Mouse (Mus musculus) hindbrain, embryonic 14.5 days (tissue): Measurements from ENCODE around the gene Rps6ka5. TPM values are rescaled to one million over a fixed set of nuclear protein-coding genes. Genes with fewer than 3 reads are reported as not detected.

Experiments
- ATAC-seq: fragments of 200-750 bp; cut with Nextera tagmentation; 2 replicates; pipeline ENCODE4 v1.8.0; 2017; ENCODE audit warnings: moderate number of reproducible peaks, mild to moderate bottlenecking, moderate TSS enrichment, moderate library complexity; ENCODE audit not compliant: low FRiP score
- DNase-seq: peaks from one replicate; pipeline ENCODE4 v3.0.0-alpha.2; 2015; ENCODE audit warnings: low spot score
- H3K27ac ChIP-seq: fragments of 300-500 bp; sonication (generic); 2 replicates; pipeline ENCODE4 v1.5.1; 2014; ENCODE audit warnings: mild to moderate bottlenecking, moderate library complexity
- H3K27me3 ChIP-seq: fragments of 300-500 bp; sonication (generic); 2 replicates; pipeline ENCODE4 v1.6.1; 2014; ENCODE audit warnings: mild to moderate bottlenecking, low read length, mixed read lengths; ENCODE audit not compliant: control insufficient read depth, insufficient read depth
- H3K36me3 ChIP-seq: fragments of 300-500 bp; sonication (generic); replicated peaks from 2 replicates; pipeline ENCODE4 v1.6.1; 2014; ENCODE audit not compliant: control insufficient read depth, insufficient read depth
- H3K4me1 ChIP-seq: fragments of 300-500 bp; sonication (generic); replicated peaks from 2 replicates; pipeline ENCODE4 v1.6.1; 2014; ENCODE audit warnings: antibody characterized with exemption, low read length, mixed read lengths; ENCODE audit not compliant: control insufficient read depth, insufficient read depth
- H3K4me2 ChIP-seq: fragments of 300-500 bp; sonication (generic); replicated peaks from 2 replicates; pipeline ENCODE4 v1.6.1; 2014; ENCODE audit warnings: mild to moderate bottlenecking, moderate library complexity
- H3K4me3 ChIP-seq: fragments of 300-500 bp; sonication (generic); replicated peaks from 2 replicates; pipeline ENCODE4 v1.5.1; 2014; ENCODE audit warnings: mild to moderate bottlenecking, low read length
- H3K9ac ChIP-seq: fragments of 300-500 bp; sonication (generic); 2 replicates; pipeline ENCODE4 v1.6.1; 2014
- H3K9me3 ChIP-seq: fragments of 300-500 bp; sonication (generic); 2 replicates; pipeline ENCODE4 v1.6.1; 2016; ENCODE audit warnings: low read length; ENCODE audit not compliant: control insufficient read depth
- WGBS: fragments of 180-500 bp; shearing (Covaris S2); extraction: QIAGEN DNeasy Blood & Tissue Kit; methylation state at CpG from one replicate; pipeline ENCODE4 v1.1.7; 2014; 5-methylcytosine and 5-hydroxymethylcytosine counted together
- polyA plus RNA-seq: library from polyadenylated mRNA; unstranded; fragments of >200 nt; fragmentation: Nextera tagmentation; extraction: Ambion mirVana; gene quantifications from 2 replicates; pipeline ENCODE4 v1.2.1, GENCODE M21; 2014

Gene Rps6ka5
- polyA plus RNA-seq, 1 experiment from 2014 or later = 6.3 TPM

GRCm38 (mm10) chr12:100525939-100526338 lies 200.8 kb downstream of the Rps6ka5 start:
- no peak overlapping the region for H3K4me3 ChIP-seq
- no peak overlapping the region for H3K4me2 ChIP-seq
- no peaks in the 10 kb centered on the region for H3K27me3 ChIP-seq
- 85% methylated on average over 1 of the region's 1 CpGs for WGBS
- H3K27ac ChIP-seq = no peak overlapping the region
- no peaks in the 10 kb centered on the region for H3K36me3 ChIP-seq
- H3K4me1 ChIP-seq = peaks cover 10% of the 10 kb centered on the region
- no peaks in the 10 kb centered on the region for H3K9me3 ChIP-seq
- ATAC-seq (no peak), DNase-seq (no peak)
- H3K9ac ChIP-seq = no peak overlapping the region

- Histone ChIP-seq H3K4me1 (peaks cover 13% of the 10 kb centered on the region), H3K4me2 (peak within 1 kb of the TSS; percentile 70), H3K27ac (peak within 1 kb of the TSS; percentile 86), H3K36me3 (no peaks in the 10 kb centered on the region), H3K4me3 (peak within 1 kb of the TSS; percentile 91), H3K27me3 (no peaks in the 10 kb centered on the region), H3K9me3 (no peaks in the 10 kb centered on the region), H3K9ac (peak within 1 kb of the TSS; percentile 99)
- WGBS = 3% methylated on average over 32 of the region's 42 CpGs
- ATAC-seq = peak; percentile 78
- DNase-seq = peak; percentile 45
Observed at GRCm38 (mm10) chr12:100520794-100521186, 206.0 kb downstream of the Rps6ka5 start, which contains the start of gene Ttc7b. Ttc7b (minus strand) TSS chr12:100520826.

GRCm38 (mm10) chr12:100520077-100520793 lies 206.5 kb downstream of the Rps6ka5 start:
- Histone ChIP-seq H3K9me3 (no peaks in the 10 kb centered on the region), H3K4me1 (peaks cover 13% of the 10 kb centered on the region), H3K9ac (peak overlapping the region; percentile 99), H3K4me3 (peak overlapping the region; percentile 91), H3K27ac (peak overlapping the region; percentile 86), H3K36me3 (no peaks in the 10 kb centered on the region), H3K27me3 (no peaks in the 10 kb centered on the region), H3K4me2 (peak overlapping the region; percentile 70)
- under 1% methylated on average over 71 of the region's 76 CpGs for WGBS
- DNase-seq (peak; percentile 50), ATAC-seq (peak; percentile 75)

- DNase-seq (peak; percentile 30), ATAC-seq (peak; percentile 25; the same call in 1 of the 2 replicates)
- no peaks in the 10 kb centered on the region for H3K27me3 ChIP-seq
- H3K27ac ChIP-seq = peak overlapping the region; percentile 86; the same call in 1 of the 2 replicates
- peak overlapping the region; percentile 99 for H3K9ac ChIP-seq
- H3K4me3 ChIP-seq = peak overlapping the region; percentile 91
- H3K9me3 ChIP-seq = no peaks in the 10 kb centered on the region
- H3K36me3 ChIP-seq = no peaks in the 10 kb centered on the region
- peak overlapping the region; percentile 70 for H3K4me2 ChIP-seq
- peaks cover 13% of the 10 kb centered on the region for H3K4me1 ChIP-seq
- 42% methylated on average over 7 of the region's 7 CpGs for WGBS
Observed at GRCm38 (mm10) chr12:100519684-100520076, 207.1 kb downstream of the Rps6ka5 start.

DNA sequence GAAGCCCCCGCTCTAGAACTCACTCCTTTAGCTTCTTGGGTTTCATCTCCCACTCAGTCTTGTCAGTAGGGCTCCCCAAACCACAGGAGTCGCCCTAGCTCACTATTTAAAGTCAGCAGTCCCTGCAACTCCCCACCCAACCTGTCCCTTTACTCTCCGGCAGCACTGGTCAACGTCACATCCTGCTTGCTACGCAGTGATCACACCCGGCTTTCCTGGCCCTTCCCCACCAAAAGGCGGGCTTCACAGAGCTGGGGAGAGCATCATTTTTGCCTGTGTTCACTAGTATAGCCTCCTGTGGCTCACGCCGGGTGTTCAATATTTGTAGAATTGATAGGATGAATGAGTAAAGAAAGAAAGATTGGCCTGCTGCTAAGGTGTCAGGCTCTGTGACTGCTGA lies 209.4 kb downstream of the Rps6ka5 start:
- Histone ChIP-seq H3K27ac (no peak overlapping the region), H3K27me3 (no peaks in the 10 kb centered on the region), H3K9ac (no peak overlapping the region), H3K36me3 (no peaks in the 10 kb centered on the region), H3K4me3 (no peak overlapping the region), H3K9me3 (no peaks in the 10 kb centered on the region), H3K4me1 (peaks cover 13% of the 10 kb centered on the region), H3K4me2 (no peak overlapping the region)
- DNase-seq (no peak), ATAC-seq (no peak)
- 92% methylated on average over 9 of the region's 9 CpGs for WGBS

DNA sequence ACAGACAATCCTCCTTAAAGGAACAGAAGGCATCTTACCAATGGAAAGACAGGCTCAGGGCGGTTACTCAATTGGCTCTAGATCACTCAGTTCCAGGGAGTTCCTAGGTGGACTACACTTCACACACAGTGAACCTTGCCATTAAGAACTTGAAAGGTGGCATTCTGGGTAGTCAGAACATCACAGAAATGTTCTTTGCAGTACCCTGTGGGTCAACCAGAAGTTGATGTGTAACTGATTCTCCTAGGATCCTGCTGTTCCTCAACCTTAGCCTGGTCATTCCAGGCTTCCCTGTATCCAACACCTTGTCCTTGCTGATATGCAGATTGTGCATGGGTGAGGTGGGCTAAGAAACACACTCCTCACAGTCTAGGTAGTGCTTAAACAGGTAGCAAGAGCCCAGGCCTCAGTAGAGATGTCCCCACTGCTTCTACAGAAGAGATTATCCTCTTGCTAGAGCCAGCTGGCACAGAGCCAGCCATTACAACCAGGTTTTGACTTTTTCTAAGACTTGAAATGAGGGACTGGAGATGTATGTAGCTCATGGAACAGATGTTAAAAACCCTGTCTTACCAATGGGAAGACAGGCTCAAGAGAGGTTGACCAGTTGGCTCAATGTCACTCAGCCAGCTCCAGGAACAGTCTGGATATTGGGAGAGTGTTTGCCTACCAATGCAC lies 210.5 kb downstream of the Rps6ka5 start:
- Histone ChIP-seq H3K27me3 (no peaks in the 10 kb centered on the region), H3K27ac (no peak overlapping the region), H3K4me3 (no peak overlapping the region), H3K4me2 (no peak overlapping the region), H3K9ac (no peak overlapping the region), H3K4me1 (peaks cover 13% of the 10 kb centered on the region), H3K36me3 (no peaks in the 10 kb centered on the region), H3K9me3 (no peaks in the 10 kb centered on the region)
- WGBS = 97% methylated on average over 1 of the region's 1 CpGs
- no peak for DNase-seq
- no peak for ATAC-seq

DNA sequence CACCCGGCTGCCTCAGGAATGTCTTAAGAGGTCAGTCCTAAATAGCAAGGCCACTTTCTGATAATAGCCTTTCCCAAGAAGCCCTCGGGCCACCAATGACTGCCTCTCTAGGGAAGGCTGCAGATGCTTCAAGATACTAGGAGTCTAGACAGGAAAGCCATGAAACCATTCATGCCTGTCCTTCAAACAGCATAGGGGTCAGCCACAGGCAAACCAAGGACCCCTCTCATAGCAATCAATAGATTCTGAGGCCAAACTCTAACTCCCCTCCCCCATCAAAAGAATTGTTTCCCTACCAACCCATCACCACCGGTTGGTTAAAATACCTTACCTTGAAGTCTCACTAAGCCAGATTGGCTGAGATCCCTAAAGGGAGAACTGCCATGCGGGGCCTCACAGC lies 211.3 kb downstream of the Rps6ka5 start:
- H3K36me3 ChIP-seq = no peaks in the 10 kb centered on the region
- no peak overlapping the region for H3K4me3 ChIP-seq
- 89% methylated on average over 4 of the region's 4 CpGs for WGBS
- H3K9ac ChIP-seq = no peak overlapping the region
- H3K27ac ChIP-seq = no peak overlapping the region
- DNase-seq (no peak), ATAC-seq (no peak)
- peaks cover 13% of the 10 kb centered on the region for H3K4me1 ChIP-seq
- H3K4me2 ChIP-seq = no peak overlapping the region
- H3K27me3 ChIP-seq = no peaks in the 10 kb centered on the region
- H3K9me3 ChIP-seq = no peaks in the 10 kb centered on the region

DNA sequence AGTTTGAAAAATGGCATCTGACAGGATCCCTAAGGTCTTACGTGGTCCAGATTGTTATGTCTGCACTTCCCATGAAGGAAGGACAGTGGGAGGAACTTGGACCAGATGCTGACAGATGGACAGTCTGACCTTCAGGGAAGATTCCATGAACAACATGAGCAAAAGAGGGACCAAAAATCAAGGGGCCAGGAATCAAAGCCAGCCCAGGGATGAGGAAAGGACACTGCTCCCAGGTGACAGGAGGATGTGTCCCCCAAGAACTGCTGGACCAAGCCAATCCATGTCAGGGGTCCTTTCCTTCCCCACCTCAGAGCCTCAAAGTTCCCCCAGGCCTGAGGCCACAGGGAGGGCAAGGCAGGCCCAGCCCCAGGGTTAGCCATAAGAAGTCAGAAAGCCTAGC lies 212.2 kb downstream of the Rps6ka5 start:
- Histone ChIP-seq H3K9me3 (no peaks in the 10 kb centered on the region), H3K4me1 (peaks cover 12% of the 10 kb centered on the region), H3K27ac (no peak overlapping the region), H3K27me3 (no peaks in the 10 kb centered on the region), H3K4me2 (no peak overlapping the region), H3K9ac (no peak overlapping the region), H3K4me3 (no peak overlapping the region), H3K36me3 (no peaks in the 10 kb centered on the region)
- 75% methylated on average over 1 of the region's 1 CpGs for WGBS
- ATAC-seq (no peak), DNase-seq (no peak)

- ATAC-seq (no peak), DNase-seq (no peak)
- no peaks in the 10 kb centered on the region for H3K9me3 ChIP-seq
- no peak overlapping the region for H3K9ac ChIP-seq
- H3K4me3 ChIP-seq = no peak overlapping the region
- 94% methylated on average over 5 of the region's 5 CpGs for WGBS
- no peaks in the 10 kb centered on the region for H3K4me1 ChIP-seq
- no peak overlapping the region for H3K27ac ChIP-seq
- H3K27me3 ChIP-seq = no peaks in the 10 kb centered on the region
- no peaks in the 10 kb centered on the region for H3K36me3 ChIP-seq
- no peak overlapping the region for H3K4me2 ChIP-seq
Observed at GRCm38 (mm10) chr12:100513131-100513530, 213.7 kb downstream of the Rps6ka5 start.
